Mouse (Mus musculus) midbrain, embryonic 14.5 days (tissue): ENCODE results near the gene Vasp. TPM values are rescaled to one million over a fixed set of nuclear protein-coding genes. Genes with fewer than 3 reads are reported as not detected.
A peak's percentile ranks its signal among the peaks of the same experiment; 100 is the strongest.

Experiments
- ATAC-seq: fragments of 200-750 bp; cut with Nextera tagmentation; 2 replicates; pipeline ENCODE4 v1.8.0; 2017; ENCODE audit warnings: moderate number of reproducible peaks, moderate library complexity; ENCODE audit not compliant: low FRiP score, low TSS enrichment
- DNase-seq: peaks from one replicate; pipeline ENCODE4 v3.0.0-alpha.2; 2015
- H3K27ac ChIP-seq: fragments of 300-500 bp; sonication (generic); replicated peaks from 2 replicates; pipeline ENCODE4 v1.5.1; 2014; ENCODE audit warnings: mild to moderate bottlenecking, low read depth, low read length, moderate library complexity
- H3K27me3 ChIP-seq: fragments of 300-500 bp; sonication (generic); 2 replicates; pipeline ENCODE4 v1.6.1; 2014; ENCODE audit warnings: low read length, control low read depth, mixed read lengths; ENCODE audit not compliant: control insufficient read depth, insufficient read depth
- H3K36me3 ChIP-seq: fragments of 300-500 bp; sonication (generic); 2 replicates; pipeline ENCODE4 v1.6.1; 2014; ENCODE audit warnings: low read length, control low read depth; ENCODE audit not compliant: control insufficient read depth, insufficient read depth
- H3K4me1 ChIP-seq: fragments of 300-500 bp; sonication (generic); 2 replicates; pipeline ENCODE4 v1.6.1; 2014; ENCODE audit warnings: mild to moderate bottlenecking, antibody characterized with exemption, low read length, control low read depth; ENCODE audit not compliant: control insufficient read depth, insufficient read depth
- H3K4me2 ChIP-seq: fragments of 300-500 bp; sonication (generic); 2 replicates; pipeline ENCODE4 v1.6.1; 2014; ENCODE audit warnings: mild to moderate bottlenecking, low read length, moderate library complexity
- H3K4me3 ChIP-seq: fragments of 300-500 bp; sonication (generic); replicated peaks from 2 replicates; pipeline ENCODE4 v1.5.1; 2014; ENCODE audit warnings: low read depth, low read length
- H3K9ac ChIP-seq: fragments of 300-500 bp; sonication (generic); replicated peaks from 2 replicates; pipeline ENCODE4 v1.6.1; 2014; ENCODE audit warnings: mild to moderate bottlenecking, low read length, moderate library complexity
- H3K9me3 ChIP-seq: fragments of 300-500 bp; sonication (generic); 2 replicates; pipeline ENCODE4 v1.6.1; 2016; ENCODE audit warnings: low read length, control low read depth, mixed read lengths; ENCODE audit not compliant: control insufficient read depth
- WGBS: fragments of 180-500 bp; shearing (Covaris S2); extraction: QIAGEN DNeasy Blood & Tissue Kit; methylation state at CpG from one replicate; pipeline ENCODE4 v1.1.7; 2014; 5-methylcytosine and 5-hydroxymethylcytosine counted together
- polyA plus RNA-seq: library from polyadenylated mRNA; unstranded; fragments of >200 nt; fragmentation: Nextera tagmentation; extraction: Ambion mirVana; gene quantifications from 2 replicates; pipeline ENCODE4 v1.2.1, GENCODE M21; 2014

Gene Vasp
- polyA plus RNA-seq, 1 experiment from 2014 or later, result 28.9 TPM

- 37% methylated on average over 4 of the region's 4 CpGs for WGBS
- no peak for DNase-seq
Observed at GRCm38 (mm10) chr7:19311991-19312390, 40.4 kb upstream of the Vasp start.

GRCm38 (mm10) chr7:19309884-19310641 lies 38.4 kb upstream of the Vasp start, which contains the start of gene Fosb:
Gene Fosb, minus strand, starts transcription at chr7:19310051.
- Histone ChIP-seq H3K9me3 (no peaks in the 10 kb centered on the region), H3K27me3 (peaks cover 21% of the 10 kb centered on the region), H3K27ac (no peak within 1 kb of the TSS), H3K36me3 (no peaks in the 10 kb centered on the region), H3K4me3 (peak within 1 kb of the TSS; percentile 47), H3K4me1 (peaks cover 19% of the 10 kb centered on the region), H3K4me2 (peak within 1 kb of the TSS; percentile 88), H3K9ac (peak within 1 kb of the TSS; percentile 46)
- ATAC-seq (peak; percentile 88), DNase-seq (peak; percentile 99)
- WGBS, result under 1% methylated on average over 49 of the region's 49 CpGs

More at GRCm38 (mm10) chr7:19311991-19312390, 40.4 kb upstream of the Vasp start:
- Histone ChIP-seq H3K4me3 (no peak overlapping the region), H3K4me2 (no peak overlapping the region), H3K4me1 (peaks cover 19% of the 10 kb centered on the region), H3K27ac (no peak overlapping the region), H3K36me3 (no peaks in the 10 kb centered on the region), H3K9me3 (no peaks in the 10 kb centered on the region), H3K27me3 (peaks cover 2% of the 10 kb centered on the region), H3K9ac (no peak overlapping the region)
- ATAC-seq, result no peak

DNA sequence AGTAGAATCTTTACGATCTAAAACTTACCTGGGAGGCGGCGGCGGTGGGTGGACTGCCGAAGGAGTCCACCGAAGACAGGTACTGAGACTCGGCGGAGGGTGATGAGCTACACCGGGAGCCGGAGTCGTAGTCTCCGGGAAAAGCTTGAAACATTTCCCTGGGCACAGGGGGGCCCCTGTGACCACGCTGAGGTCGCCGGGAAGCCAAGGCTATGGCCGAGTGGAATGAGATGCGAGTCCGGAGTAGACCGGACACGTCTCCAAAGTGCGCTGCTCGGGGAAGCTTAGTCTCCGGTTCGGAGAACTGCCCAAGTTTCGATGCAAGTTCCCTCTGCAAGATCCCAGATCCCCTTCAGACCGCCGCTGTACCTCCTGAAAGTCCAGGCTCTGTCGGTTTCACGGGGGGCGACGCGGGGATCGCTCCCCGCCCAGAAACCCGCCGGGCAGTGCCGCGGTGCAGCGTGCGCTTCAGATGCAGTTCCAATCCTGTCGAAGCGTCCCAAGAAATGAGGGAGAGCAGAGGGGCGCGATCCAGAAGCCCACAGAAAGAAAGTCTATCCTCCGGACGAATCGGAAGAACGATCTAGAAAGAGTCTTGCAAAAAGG lies 37.8 kb upstream of the Vasp start:
- DNase-seq, result no peak

GRCm38 (mm10) chr7:19308454-19309277 lies 37.0 kb upstream of the Vasp start:
- H3K9ac ChIP-seq, result peak overlapping the region; percentile 30; the same call in 1 of the 2 replicates
- DNase-seq (peak; percentile 97), ATAC-seq (peak; percentile 88)
- under 1% methylated on average over 58 of the region's 58 CpGs for WGBS
- H3K9me3 ChIP-seq, result no peaks in the 10 kb centered on the region
- peak overlapping the region; percentile 88 for H3K4me2 ChIP-seq
- no peaks in the 10 kb centered on the region for H3K36me3 ChIP-seq
- H3K27me3 ChIP-seq, result peaks cover 35% of the 10 kb centered on the region
- H3K27ac ChIP-seq, result peak overlapping the region; percentile 52; the same call in 1 of the 2 replicates
- H3K4me3 ChIP-seq, result peak overlapping the region; percentile 47
- peaks cover 19% of the 10 kb centered on the region for H3K4me1 ChIP-seq

More for the DNA sequence above, 37.8 kb upstream of the Vasp start:
- Histone ChIP-seq H3K4me3 (peak overlapping the region; percentile 47), H3K4me2 (peak overlapping the region; percentile 88), H3K9me3 (no peaks in the 10 kb centered on the region), H3K27me3 (peaks cover 28% of the 10 kb centered on the region), H3K27ac (no peak overlapping the region), H3K36me3 (no peaks in the 10 kb centered on the region), H3K9ac (0 out of 2 replicates have a peak overlapping the region, but pooled peaks have one; percentile 20), H3K4me1 (peaks cover 19% of the 10 kb centered on the region)
- no peak for ATAC-seq
- WGBS, result under 1% methylated on average over 48 of the region's 48 CpGs

- no peaks in the 10 kb centered on the region for H3K9me3 ChIP-seq
- DNase-seq, result peak; percentile 80
- peak overlapping the region; percentile 30; the same call in 1 of the 2 replicates for H3K9ac ChIP-seq
- H3K4me1 ChIP-seq, result peaks cover 19% of the 10 kb centered on the region
- peak overlapping the region; percentile 52; the same call in 1 of the 2 replicates for H3K27ac ChIP-seq
- no peaks in the 10 kb centered on the region for H3K36me3 ChIP-seq
- 4% methylated on average over 18 of the region's 18 CpGs for WGBS
- H3K4me2 ChIP-seq, result peak overlapping the region; percentile 88
- H3K4me3 ChIP-seq, result peak overlapping the region; percentile 47
- peak; percentile 46 for ATAC-seq
- peaks cover 43% of the 10 kb centered on the region for H3K27me3 ChIP-seq
Observed at GRCm38 (mm10) chr7:19307739-19308453, 36.3 kb upstream of the Vasp start.

- Histone ChIP-seq H3K36me3 (no peaks in the 10 kb centered on the region), H3K4me3 (no peak overlapping the region), H3K9ac (no peak overlapping the region), H3K9me3 (no peaks in the 10 kb centered on the region), H3K4me2 (peak overlapping the region; percentile 88), H3K27ac (no peak overlapping the region), H3K27me3 (peaks cover 51% of the 10 kb centered on the region), H3K4me1 (peaks cover 19% of the 10 kb centered on the region)
- DNase-seq (no peak), ATAC-seq (no peak)
- WGBS, result 70% methylated on average over 25 of the region's 25 CpGs
Observed at GRCm38 (mm10) chr7:19306819-19307738, 35.5 kb upstream of the Vasp start.

- Histone ChIP-seq H3K4me3 (no peak overlapping the region), H3K9me3 (no peaks in the 10 kb centered on the region), H3K4me1 (peaks cover 25% of the 10 kb centered on the region), H3K36me3 (no peaks in the 10 kb centered on the region), H3K9ac (no peak overlapping the region), H3K27me3 (peaks cover 54% of the 10 kb centered on the region), H3K4me2 (no peak overlapping the region), H3K27ac (no peak overlapping the region)
- no peak for ATAC-seq
- DNase-seq, result no peak
- WGBS, result 54% methylated on average over 16 of the region's 16 CpGs
Observed at GRCm38 (mm10) chr7:19305796-19306765, 34.5 kb upstream of the Vasp start.
